Mouse (Mus musculus) testis, postnatal 10 days (tissue): ENCODE measurements around the gene Negr1.

Source experiments
- DNase-seq: peaks from one replicate; pipeline ENCODE4 v3.0.0; 2021; ENCODE audit warnings: low spot score

Negr1 gene

DNA sequence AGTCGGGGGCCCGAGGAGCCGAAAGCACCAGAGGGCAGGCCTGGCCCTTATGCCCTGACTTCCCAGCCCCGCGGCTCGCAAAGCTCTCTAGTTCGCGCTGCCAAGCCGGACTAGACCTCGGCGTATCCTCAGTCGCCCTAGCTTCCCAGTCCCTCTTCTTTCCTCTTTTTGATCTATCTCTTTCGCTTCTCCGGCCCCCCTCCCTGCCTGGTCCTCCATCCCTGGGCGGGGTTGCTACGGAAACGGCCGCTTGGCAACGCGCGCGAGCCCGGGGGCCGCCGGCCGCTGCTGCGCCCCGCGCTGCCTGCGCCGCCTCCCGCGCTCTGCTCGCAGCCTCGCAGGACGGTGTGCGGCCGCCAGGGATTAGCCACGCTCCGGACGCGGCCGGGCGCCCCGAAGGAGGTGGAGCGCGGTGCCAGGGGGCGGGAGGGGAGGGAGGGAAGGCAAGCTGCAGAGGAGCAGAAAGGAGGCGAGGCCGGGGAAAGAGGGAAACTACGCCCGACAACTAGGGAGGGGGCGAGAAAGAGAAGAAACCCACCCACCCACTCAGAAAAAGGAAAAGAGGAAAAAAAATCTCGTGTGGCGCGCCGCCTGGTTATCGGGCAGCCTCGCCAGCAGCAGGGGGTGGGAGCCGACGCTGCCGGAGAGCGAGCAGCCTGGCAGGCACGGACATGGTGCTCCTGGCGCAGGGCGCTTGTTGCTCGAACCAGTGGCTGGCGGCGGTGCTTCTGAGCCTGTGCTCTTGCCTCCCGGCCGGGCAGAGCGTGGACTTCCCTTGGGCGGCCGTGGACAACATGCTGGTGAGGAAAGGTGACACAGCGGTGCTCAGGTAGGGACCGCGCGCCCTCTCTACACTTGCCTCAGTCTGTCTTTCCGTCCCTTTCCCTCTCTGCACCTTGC lies at the start of gene Negr1:
Negr1 (plus strand) TSS at position 271 of the 900 bp plus-strand sequence.
- DNase-seq, result peak; percentile 84

DNA sequence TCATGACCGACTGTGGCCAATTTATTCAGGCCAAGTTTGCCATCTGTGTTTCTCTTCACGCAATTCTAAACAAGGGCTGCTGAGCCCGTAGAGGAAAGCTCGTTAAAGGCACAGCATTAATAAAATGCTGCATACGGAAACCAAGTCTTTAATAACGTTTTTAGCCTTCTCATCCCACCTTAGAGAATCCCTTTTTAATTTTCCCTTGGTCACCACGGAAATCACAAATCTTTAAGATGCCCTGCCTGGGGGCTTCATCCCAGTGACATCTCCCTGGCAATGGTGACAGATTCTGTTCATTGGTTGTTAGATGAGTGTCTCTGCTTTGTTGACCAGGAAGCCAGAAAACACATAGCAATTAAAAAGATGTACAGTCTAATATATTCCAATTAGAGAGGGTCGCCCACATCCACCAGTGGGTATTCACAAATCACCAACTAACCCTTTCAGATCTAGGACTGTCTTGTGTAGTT lies 35.1 kb upstream of the Negr1 start:
- DNase-seq, result no peak

DNA sequence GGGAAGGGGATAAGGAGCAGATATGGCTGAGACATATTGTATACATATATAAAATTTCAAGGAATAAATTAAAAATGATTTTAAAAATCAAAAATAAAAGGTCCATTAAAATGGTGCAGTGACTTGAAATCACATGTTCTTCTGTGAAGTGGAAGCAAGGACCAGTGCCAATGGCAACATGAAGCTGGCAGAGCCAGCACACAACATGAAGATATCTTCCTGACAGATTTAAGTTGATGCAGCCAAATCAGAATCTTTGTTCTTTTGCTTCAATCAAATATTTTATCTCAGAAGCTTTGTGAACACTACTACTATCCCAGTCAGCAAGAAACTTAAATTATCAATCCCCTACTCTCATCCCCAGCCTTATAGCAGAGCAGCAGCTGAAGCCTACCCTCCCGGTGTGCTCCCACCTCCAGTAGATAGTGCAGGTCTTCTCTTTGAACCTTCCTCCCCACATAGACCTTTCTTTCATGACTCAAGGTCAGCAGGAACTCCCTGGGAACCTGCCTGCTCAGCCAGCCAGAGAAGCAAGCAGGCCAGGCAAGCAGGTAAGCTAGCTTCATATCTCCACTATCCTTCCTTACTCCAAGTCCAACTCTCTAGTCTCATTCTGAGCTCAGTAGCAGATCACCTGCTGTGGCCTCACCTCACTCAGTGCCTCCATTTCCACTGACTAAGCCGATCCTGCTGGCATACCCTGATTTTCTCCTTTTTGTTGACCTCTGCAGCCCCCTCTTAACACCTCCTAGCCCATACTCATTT lies 34.2 kb upstream of the Negr1 start:
- DNase-seq, result no peak

- no peak for DNase-seq
Observed at GRCm38 (mm10) chr3:156559441-156559825, 2.2 kb upstream of the Negr1 start.

- DNase-seq, result peak; percentile 42
Observed at GRCm38 (mm10) chr3:156559826-156560471, 1.6 kb upstream of the Negr1 start.

DNA sequence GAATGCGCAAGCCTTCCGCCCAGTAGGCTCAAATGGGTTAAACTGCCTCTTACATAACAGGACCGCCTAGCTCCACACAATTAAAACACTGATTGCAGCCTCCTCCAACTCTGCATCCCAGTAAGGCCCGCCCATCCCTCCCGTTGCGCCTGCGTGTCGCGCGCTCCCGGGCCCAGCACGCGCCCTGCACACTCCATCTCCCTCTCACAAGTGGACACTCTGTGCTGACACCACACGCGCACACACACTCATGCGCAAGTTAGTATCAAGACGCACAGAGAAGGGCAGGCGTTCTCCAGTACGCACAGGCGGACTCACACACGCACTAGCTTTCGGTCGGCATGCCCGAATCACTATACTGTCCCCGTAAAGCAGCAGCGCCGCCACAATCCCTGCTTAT lies 828 bp upstream of the Negr1 start:
- peak; percentile 84 for DNase-seq

GRCm38 (mm10) chr3:156562424-156562785 lies 811 bp downstream of the Negr1 start:
- DNase-seq, result peak; percentile 42

GRCm38 (mm10) chr3:156562796-156563195 lies 1.2 kb downstream of the Negr1 start:
- DNase-seq, result no peak

GRCm38 (mm10) chr3:156563353-156563752 lies 1.8 kb downstream of the Negr1 start:
- DNase-seq, result no peak

GRCm38 (mm10) chr3:156573465-156573864 lies 11.9 kb downstream of the Negr1 start:
- DNase-seq, result no peak

DNA sequence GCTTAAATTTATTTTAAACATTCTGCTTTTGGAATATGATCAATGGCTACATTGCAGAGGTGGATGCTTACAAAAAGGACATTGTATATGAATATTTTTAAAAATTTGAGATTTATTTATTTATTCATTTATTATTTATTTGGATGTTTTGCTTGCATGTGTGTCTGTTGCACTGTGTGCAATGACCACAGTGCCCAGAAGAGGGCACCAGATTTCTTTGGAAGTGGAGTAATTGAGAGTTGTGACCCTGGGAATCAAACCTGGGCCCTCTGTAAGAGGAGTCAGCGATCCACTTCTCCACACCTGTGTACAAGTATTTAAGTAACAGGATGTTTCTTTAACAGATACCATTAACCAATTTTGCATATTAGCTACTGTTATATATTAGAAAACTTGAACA lies 14.7 kb downstream of the Negr1 start:
- no peak for DNase-seq

DNA sequence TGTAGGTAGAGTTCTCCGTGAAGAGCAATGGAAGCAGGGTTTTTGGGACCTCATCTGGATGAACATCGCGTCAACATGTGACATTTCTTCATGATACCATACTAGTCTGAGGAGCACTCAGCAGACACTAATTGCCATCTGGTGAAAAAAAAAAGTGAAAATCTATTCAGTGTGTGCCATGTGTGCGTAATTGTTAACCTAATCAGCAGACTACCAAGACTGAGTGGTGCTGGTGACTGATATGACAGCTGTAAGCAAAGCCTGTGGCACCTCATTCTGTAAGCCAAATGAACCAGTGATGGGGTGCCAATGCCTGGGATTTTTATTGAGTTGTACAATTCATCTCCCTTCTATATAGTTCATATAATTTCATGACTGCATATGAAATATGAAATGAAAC lies 29.0 kb downstream of the Negr1 start:
- DNase-seq, result no peak

- DNase-seq, result no peak
Observed at GRCm38 (mm10) chr3:156591125-156591524, 29.5 kb downstream of the Negr1 start.

DNA sequence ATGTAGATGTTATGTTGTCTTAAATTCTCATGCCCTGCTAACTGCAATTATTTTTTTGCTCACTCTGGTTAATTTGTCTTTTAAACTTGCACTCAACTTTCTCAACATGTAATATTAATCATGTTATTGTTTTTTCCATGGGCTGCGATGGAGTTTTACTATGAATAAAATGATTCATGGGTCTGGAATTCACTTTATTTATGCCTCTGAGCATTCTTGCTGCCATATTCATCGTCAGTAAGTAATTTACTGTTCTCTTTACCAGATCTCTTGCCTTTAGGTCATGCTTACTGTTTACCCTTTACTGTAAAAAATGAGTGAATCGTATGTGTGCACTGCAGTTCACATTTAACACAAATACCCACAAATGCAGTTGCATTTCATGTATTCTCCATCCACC lies 45.3 kb downstream of the Negr1 start:
- no peak for DNase-seq

DNA sequence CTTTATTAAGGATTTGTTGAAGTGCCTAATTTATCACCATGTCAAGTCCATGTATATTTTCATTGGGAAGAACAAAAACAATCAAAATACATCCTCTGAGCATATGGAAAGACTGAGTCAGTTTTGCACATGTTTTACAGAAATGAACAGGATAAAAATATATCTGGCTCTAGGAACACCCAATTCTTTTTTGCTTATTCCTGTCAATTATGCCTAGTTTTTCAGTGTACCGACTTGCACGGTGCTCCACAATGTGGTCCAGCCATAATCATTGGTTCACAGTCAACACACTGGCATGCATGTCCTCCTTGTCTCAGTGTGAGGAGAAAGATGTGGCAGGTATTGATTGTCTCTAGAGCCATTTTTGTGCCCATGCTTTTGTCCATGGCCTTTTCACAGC lies 58.3 kb downstream of the Negr1 start:
- DNase-seq, result no peak

DNA sequence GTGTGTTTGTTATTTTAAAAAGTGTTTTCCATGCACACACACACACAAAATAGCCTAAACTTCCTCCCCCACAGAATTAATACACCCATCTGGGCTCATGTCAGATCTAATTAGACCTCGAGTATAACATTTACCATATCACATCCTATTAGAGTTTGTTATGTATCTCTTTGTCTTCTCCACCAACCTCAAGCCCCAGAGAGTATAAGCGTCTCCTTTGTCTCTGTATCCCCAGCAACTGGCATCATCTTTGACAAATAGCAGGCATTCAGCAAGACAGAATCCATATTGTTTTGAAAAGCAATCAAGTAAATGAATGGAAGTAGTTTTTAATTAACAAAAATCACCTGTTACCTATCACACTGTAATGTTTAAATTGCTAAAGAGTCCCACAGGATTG lies 67.0 kb downstream of the Negr1 start:
- no peak for DNase-seq

DNA sequence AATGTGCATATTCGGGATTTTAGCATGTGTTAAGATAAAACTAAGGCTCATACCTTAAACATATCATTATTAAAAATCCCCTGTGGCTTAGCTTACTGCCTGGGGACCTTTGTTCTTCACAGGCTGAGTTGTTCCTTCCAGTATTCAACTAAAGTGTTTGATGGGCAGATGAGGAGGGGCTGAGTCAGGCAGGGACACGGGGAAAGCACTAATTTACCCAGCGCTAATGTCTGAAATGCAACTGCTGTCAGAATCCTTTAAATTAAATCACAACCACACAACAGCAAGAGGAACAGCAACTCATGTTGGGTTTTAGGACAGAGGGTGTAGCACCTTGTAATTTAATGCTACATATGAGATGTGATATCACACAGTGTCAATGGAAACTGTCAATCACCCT lies 71.3 kb downstream of the Negr1 start:
- DNase-seq, result no peak

DNA sequence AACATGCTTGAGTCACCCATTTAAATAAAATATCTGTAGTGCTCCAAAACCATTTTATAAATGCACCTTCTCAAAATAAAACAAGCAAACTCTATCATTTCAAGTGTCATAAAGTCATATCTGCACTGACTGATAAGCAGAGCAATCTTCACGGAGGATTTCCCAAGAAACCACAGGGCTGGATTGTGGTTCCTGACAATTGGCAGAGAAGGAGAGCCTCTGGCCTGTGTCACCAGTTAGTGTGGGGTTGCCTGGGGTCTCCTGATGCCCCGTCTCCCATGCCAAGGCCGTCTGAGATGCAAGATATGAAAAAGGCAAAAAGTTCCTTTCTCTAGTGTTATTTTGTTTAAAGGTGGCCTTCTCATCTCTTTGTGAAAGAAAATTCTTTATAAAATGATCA lies 77.8 kb downstream of the Negr1 start:
- DNase-seq, result no peak

GRCm38 (mm10) chr3:156643710-156644363 lies 82.2 kb downstream of the Negr1 start:
- peak; percentile 65 for DNase-seq

GRCm38 (mm10) chr3:156648378-156648777 lies 86.8 kb downstream of the Negr1 start:
- no peak for DNase-seq

DNA sequence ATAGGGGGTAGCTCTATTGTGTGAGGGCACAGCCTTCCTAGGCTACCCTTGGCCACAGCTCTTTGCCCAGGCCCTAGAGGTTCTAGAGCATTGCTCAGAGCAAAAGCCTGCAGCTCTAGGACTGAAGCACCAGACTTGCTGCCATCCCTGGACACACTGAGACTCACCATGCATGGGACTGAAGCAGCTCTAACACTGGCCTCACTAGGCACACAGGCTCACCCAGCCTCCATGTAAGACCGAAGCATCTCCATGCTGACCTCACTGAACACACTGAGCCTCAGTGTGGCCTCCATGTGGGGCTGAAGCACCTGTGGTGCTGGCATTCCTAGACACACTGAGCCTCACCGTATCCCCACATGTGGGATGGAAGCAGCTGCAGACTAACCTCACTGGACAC lies 101.0 kb downstream of the Negr1 start:
- DNase-seq, result no peak

- DNase-seq, result no peak
Observed at GRCm38 (mm10) chr3:156672560-156672959, 111.0 kb downstream of the Negr1 start.
